Mouse (Mus musculus) lung, adult 2 months (tissue): ENCODE results near the gene Slc16a5.
"Not testable (repeated sequence)": the region's sequence is repeated elsewhere in the genome, so short reads cannot be mapped to it uniquely, and the experiment has no call there.

Experiments
- CTCF ChIP-seq: fragments of 200-500 bp; IDR thresholded peaks from 2 replicates; pipeline ENCODE4 v1.5.1; 2011; ENCODE audit warnings: mild to moderate bottlenecking, low read length, control low read depth; ENCODE audit not compliant: insufficient read depth
- POLR2A ChIP-seq: fragments of 200-500 bp; IDR thresholded peaks from 2 replicates; pipeline ENCODE4 v1.6.1; 2011; ENCODE audit warnings: low read depth, mild to moderate bottlenecking, control low read depth, low read length, borderline replicate concordance; ENCODE audit errors: extremely low read depth

DNA sequence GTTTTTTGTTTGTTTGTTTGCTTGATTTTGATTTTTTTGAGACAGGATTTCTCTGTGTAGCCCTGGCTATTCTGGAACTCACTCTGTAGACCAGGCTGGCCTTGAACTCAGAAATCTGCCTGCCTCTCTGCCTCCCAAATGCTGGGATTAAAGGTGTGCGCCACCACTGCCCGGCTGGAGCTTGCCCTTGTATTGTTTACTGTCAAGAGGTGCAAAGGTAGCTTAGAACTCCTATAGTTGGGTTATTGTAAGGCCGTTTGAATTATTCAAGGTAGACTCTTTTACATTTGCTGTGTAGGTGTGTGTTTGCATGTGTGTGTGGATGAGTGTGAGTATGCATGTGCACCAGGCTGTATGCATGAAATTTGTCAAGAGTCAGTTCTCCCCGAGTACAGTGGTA is 14.4 kb downstream of the Slc16a5 start:
- not testable (repeated sequence) for TF ChIP-seq POLR2A, CTCF
